Mouse (Mus musculus) MEL (cell line): Measurements from ENCODE around the gene Gm20388. TPM values are rescaled to one million over a fixed set of nuclear protein-coding genes. Genes with fewer than 3 reads are reported as not detected.

Source experiments
- DNase-seq: peaks from one replicate; pipeline ENCODE4 v3.0.0; 2011; ENCODE audit warnings: low read depth, low spot score
- H3K27ac ChIP-seq: 2 replicates; pipeline ENCODE4 v1.5.1; 2012; ENCODE audit warnings: low read depth, mild to moderate bottlenecking, control low read depth, low read length, moderate library complexity; ENCODE audit not compliant: control insufficient read depth
- H3K27me3 ChIP-seq, 2 experiments: fragments of 150-350 bp in 1 of 2; sonication (generic) in 1 of 2; 2 replicates each; pipeline ENCODE4 v1.6.1; 2012; ENCODE audit warnings: low read length in 2 of 2, mild to moderate bottlenecking in 2 of 2, improper control_type of control experiment in 1 of 2, moderate library complexity in 1 of 2; ENCODE audit not compliant: insufficient read depth in 2 of 2, control insufficient read depth in 1 of 2
- H3K36me3 ChIP-seq, 2 experiments: 2 replicates each; pipeline ENCODE4 v1.6.1; 2012 to 2014; ENCODE audit warnings: low read length in 2 of 2, improper control_type of control experiment in 1 of 2, inconsistent platforms in 1 of 2, mild to moderate bottlenecking in 1 of 2; ENCODE audit not compliant: insufficient read depth in 2 of 2, control insufficient read depth in 1 of 2
- H3K4me1 ChIP-seq, 2 experiments: fragments of 150-350 bp in 1 of 2; sonication (generic) in 1 of 2; 2 replicates each; pipeline ENCODE4 v1.6.1; 2012; ENCODE audit warnings: low read length in 2 of 2, improper control_type of control experiment in 1 of 2, mild to moderate bottlenecking in 1 of 2; ENCODE audit not compliant: insufficient read depth in 2 of 2, control insufficient read depth in 1 of 2
- H3K4me3 ChIP-seq, 2 experiments: fragments of 150-350 bp in 1 of 2; sonication (generic) in 1 of 2; 2 replicates each; pipeline ENCODE4 v1.5.1; 2012; ENCODE audit warnings: low read depth in 2 of 2, low read length in 2 of 2, mild to moderate bottlenecking in 2 of 2, moderate library complexity in 2 of 2, control low read depth in 1 of 2, improper control_type of control experiment in 1 of 2; ENCODE audit not compliant: control insufficient read depth in 1 of 2, insufficient read depth in 1 of 2
- H3K79me2 ChIP-seq: 2 replicates; pipeline ENCODE4 v1.6.1; 2012; ENCODE audit warnings: mild to moderate bottlenecking, low read length, moderate library complexity; ENCODE audit not compliant: control insufficient read depth, poor library complexity, insufficient read depth
- H3K9ac ChIP-seq: 2 replicates; pipeline ENCODE4 v1.6.1; 2012; ENCODE audit warnings: low read depth, mild to moderate bottlenecking, control low read depth, low read length, moderate library complexity; ENCODE audit not compliant: control insufficient read depth, poor library complexity, severe bottlenecking
- H3K9me3 ChIP-seq: fragments of 150-350 bp; sonication (generic); replicated peaks from 2 replicates; pipeline ENCODE4 v1.6.1; 2012; ENCODE audit warnings: mild to moderate bottlenecking, low read length, improper control_type of control experiment, moderate library complexity; ENCODE audit not compliant: insufficient read depth
- CHD2 ChIP-seq: IDR thresholded peaks from 2 replicates; pipeline ENCODE4 v1.6.1; 2011; ENCODE audit warnings: low read length, improper control_type of control experiment
- HCFC1 ChIP-seq: IDR thresholded peaks from 2 replicates; pipeline ENCODE4 v1.6.1; 2012; ENCODE audit warnings: low read depth, mild to moderate bottlenecking, inconsistent platforms, low read length, improper control_type of control experiment, moderate library complexity
- KAT2A ChIP-seq: conservative IDR thresholded peaks from 2 replicates; pipeline ENCODE4 v1.6.1; 2012; ENCODE audit warnings: low read depth, low read length, improper control_type of control experiment, inconsistent platforms
- MAFK ChIP-seq: IDR thresholded peaks from 2 replicates; pipeline ENCODE4 v1.6.1; 2011; ENCODE audit warnings: low read depth, mild to moderate bottlenecking, low read length, improper control_type of control experiment, borderline replicate concordance
- MAZ ChIP-seq: IDR thresholded peaks from 2 replicates; pipeline ENCODE4 v1.6.1; 2012; ENCODE audit warnings: low read depth, mild to moderate bottlenecking, inconsistent platforms, low read length, improper control_type of control experiment
- POLR2AphosphoS2 ChIP-seq: IDR thresholded peaks from 2 replicates; pipeline ENCODE4 v1.6.1; 2011; ENCODE audit warnings: low read length, improper control_type of control experiment
- SIN3A ChIP-seq: IDR thresholded peaks from 2 replicates; pipeline ENCODE4 v1.6.1; 2012; ENCODE audit warnings: low read length, improper control_type of control experiment, inconsistent platforms
- SMC3 ChIP-seq: IDR thresholded peaks from 2 replicates; pipeline ENCODE4 v1.6.1; 2011; ENCODE audit warnings: low read depth, low read length, improper control_type of control experiment
- TAL1 ChIP-seq: IDR thresholded peaks from 2 replicates; pipeline ENCODE4 v1.6.1; 2012; ENCODE audit warnings: mild to moderate bottlenecking, inconsistent platforms, low read length, moderate library complexity, mixed read lengths
- UBTF ChIP-seq: IDR thresholded peaks from 2 replicates; pipeline ENCODE4 v1.6.1; 2012; ENCODE audit warnings: low read depth, mild to moderate bottlenecking, inconsistent platforms, low read length, improper control_type of control experiment, moderate library complexity, borderline replicate concordance; ENCODE audit not compliant: insufficient read depth
- ZKSCAN1 ChIP-seq: IDR thresholded peaks from 2 replicates; pipeline ENCODE4 v1.6.1; 2012; ENCODE audit warnings: low read depth, mild to moderate bottlenecking, inconsistent platforms, low read length, improper control_type of control experiment, moderate library complexity
- ZNF384 ChIP-seq: IDR thresholded peaks from 2 replicates; pipeline ENCODE4 v1.6.1; 2012; ENCODE audit warnings: low read depth, mild to moderate bottlenecking, inconsistent platforms, low read length, improper control_type of control experiment
- polyA plus RNA-seq, 2 experiments: library from polyadenylated mRNA; stranded (reverse) in 1 of 2; unstranded in 1 of 2; fragments of >175 nt in 1 of 2; fragments of >200 nt in 1 of 2; gene quantifications; 2 replicates each; pipeline versions ENCODE4 v1.2.1 to v1.2.4; 2012; ENCODE audit warnings: low replicate concordance in 2 of 2, low read depth in 1 of 2; ENCODE audit not compliant: insufficient read length in 2 of 2, insufficient read depth in 1 of 2, missing spikeins in 1 of 2
- total RNA-seq: library from RNA; depleted of rRNA; stranded (reverse); fragments of 300-350 nt; gene quantifications from 2 replicates; pipeline ENCODE4 v1.2.3, GENCODE M21; 2012

Gm20388 gene
- total and polyA plus RNA-seq, 3 experiments: 11.1 to 17.8 TPM; not detected in 1

DNA sequence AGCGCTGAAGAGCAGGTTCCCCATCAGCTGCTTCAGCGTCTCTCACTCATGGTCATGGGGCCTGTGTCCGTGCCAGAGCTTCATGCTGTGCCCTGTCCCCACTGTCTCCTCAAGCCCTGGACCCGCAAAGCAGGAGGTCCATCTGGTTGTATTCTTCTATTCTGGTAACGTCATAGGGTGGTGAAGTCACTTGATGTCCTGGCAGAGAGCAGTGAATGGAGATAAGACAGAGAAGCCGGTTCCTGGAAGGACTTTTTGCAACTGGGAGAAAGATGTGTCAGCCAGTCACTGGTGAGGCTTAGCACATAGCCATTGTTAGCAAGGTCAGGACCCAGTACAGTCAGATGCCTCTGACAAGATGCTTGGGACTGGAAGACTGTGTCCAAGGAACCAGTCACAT is 2172.8 kb downstream of the Gm20388 start:
- no peaks in the 10 kb centered on the region for H3K36me3 ChIP-seq
- no peak for TF ChIP-seq ZKSCAN1
- H3K27me3 ChIP-seq: no peaks in the 10 kb centered on the region
- no peak for DNase-seq
- H3K4me1 ChIP-seq: no peaks in the 10 kb centered on the region
- no peak overlapping the region for H3K4me3 ChIP-seq
- no peaks in the 10 kb centered on the region for H3K79me2 ChIP-seq
- H3K9ac ChIP-seq: no peak overlapping the region
- H3K27ac ChIP-seq: no peak overlapping the region
- no peaks in the 10 kb centered on the region for H3K9me3 ChIP-seq

DNA sequence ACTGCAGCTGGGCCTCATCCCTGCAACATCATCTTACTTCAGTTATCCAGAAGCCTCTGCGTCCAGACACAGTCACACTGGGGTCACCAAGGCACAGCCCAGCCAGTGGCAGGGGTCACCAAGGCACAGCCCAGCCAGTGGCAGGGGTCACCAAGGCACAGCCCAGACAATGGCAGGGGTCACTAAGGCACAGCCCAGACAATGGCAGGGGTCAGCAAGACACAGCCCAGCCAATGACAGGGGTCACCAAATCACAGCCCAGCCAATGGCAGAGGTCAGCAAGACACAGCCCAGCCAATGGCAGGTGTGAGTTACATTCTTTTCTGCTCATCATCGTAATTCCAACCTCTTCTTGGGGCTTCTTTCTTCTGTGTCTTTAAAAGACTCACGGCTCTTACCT is 2173.5 kb downstream of the Gm20388 start:
- H3K27ac ChIP-seq: no peak overlapping the region
- H3K27me3 ChIP-seq: no peaks in the 10 kb centered on the region
- H3K9ac ChIP-seq: no peak overlapping the region
- no peaks in the 10 kb centered on the region for H3K79me2 ChIP-seq
- H3K36me3 ChIP-seq: no peaks in the 10 kb centered on the region
- no peak for TF ChIP-seq HCFC1
- TF ChIP-seq MAFK: no peak
- TF ChIP-seq KAT2A: no peak
- no peak for TF ChIP-seq SIN3A
- TF ChIP-seq CHD2: no peak
- H3K4me1 ChIP-seq: no peaks in the 10 kb centered on the region
- no peak for DNase-seq
- H3K4me3 ChIP-seq: no peak overlapping the region
- no peaks in the 10 kb centered on the region for H3K9me3 ChIP-seq

DNA sequence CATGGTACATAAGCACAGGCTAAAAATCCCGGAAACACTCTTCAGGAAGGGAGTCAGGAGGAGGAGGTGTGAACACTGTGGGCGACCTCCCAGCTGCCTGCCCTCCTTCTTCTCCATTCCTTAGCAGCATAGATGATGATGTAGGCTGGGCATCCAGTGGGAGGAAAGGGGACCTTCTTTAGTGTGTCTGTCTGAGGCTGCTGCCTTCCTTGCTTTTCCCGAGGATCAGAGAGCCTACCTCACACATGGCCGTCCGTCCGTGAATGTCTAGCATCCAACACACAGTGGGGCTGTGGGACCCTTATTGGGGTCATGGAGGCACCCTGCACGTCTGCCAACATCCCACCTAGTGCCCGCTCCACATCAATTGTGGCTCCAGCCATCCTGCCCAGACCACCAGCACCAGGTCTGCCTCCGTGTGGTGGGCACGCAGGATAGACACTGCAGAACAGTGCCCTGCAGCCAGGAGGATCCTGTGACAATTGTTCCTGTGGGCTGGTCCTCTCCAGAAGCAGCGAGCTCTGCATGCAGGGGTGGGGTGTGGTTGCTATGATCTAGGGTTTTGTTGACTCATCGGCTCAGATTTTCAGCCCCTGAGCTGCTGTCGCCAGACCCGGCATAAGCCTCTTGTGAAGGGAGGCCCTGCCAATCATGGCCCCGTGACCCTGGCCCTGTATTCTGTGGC is 2174.2 kb downstream of the Gm20388 start:
- Histone ChIP-seq H3K27ac (no peak overlapping the region), H3K9ac (no peak overlapping the region), H3K4me3 (no peak overlapping the region), H3K79me2 (no peaks in the 10 kb centered on the region), H3K9me3 (no peaks in the 10 kb centered on the region), H3K27me3 (no peaks in the 10 kb centered on the region), H3K36me3 (no peaks in the 10 kb centered on the region), H3K4me1 (no peaks in the 10 kb centered on the region)
- DNase-seq: no peak
- TF ChIP-seq POLR2AphosphoS2: no peak
- TF ChIP-seq MAZ: no peak
- no peak for TF ChIP-seq SIN3A
- no peak for TF ChIP-seq ZNF384
- TF ChIP-seq TAL1: no peak
- no peak for TF ChIP-seq UBTF
- no peak for TF ChIP-seq SMC3
